Mouse (Mus musculus) activated CD4-positive, CD25-positive, alpha-beta regulatory T cell, adult 4 months (primary cell): ENCODE measurements at regions not wholly inside any gene's neighbourhood (a gene's known extent, or its start where the extent isn't known, plus 50 kb on each side); places are given as distances from the start of the nearest gene placed in this dataset.
"Not testable (repeated sequence)": the region's sequence is repeated elsewhere in the genome, so short reads cannot be mapped to it uniquely, and the experiment has no call there.

Experiments
- ATAC-seq: one replicate; pipeline ENCODE4 v1.8.0; 2017

- no peak for ATAC-seq
Measured at GRCm38 (mm10) chr17:31732176-31732880, 54.7 kb downstream of the Cryaa start.

GRCm38 (mm10) chr17:31734521-31734920 is 56.9 kb downstream of the Cryaa start:
- no peak for ATAC-seq

DNA sequence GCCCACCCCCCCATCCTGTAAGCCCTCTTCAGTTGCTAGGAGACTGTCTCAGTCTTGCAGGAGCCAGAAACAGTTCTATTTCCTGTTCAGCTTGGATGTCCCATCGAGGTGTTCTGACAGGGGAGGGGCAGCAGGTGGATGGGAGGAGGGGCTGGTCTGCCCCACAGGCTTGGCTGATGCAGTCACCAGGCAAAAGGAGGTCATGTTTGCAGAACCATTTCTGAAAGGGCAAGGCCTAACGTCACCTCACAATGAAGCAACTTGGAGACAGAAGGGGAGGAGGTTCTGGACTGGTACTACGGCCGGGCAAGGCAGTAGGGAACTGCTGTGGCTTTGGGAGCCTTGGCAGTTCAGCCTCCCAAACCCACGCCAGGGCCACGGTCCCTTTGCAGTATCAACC is 59.1 kb downstream of the Cryaa start:
- no peak for ATAC-seq

DNA sequence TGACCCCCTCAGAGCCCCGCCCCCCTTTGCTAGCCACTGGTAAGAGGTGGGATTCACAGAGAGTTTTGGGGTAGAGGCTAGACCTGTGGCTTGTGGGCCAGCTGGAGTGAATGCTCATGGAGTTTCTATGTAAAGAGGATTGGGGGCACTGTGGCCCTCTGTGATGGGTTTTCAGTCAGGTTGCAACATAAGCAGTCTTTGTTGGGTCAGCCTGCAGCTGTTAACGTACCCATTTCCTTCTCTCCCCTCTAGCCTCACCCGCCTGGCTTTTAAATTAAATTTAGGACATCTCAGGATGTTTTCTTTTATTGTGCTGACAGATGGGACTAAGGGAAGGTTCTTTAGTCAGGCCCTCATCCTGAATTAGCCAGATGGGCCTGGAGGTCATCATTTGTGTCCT is 60.6 kb downstream of the Cryaa start:
- no peak for ATAC-seq

GRCm38 (mm10) chr17:31739586-31739985 is 62.0 kb downstream of the Cryaa start:
- ATAC-seq, result no peak

- no peak for ATAC-seq
Measured at GRCm38 (mm10) chr17:31740059-31740458, 62.5 kb downstream of the Cryaa start.

- ATAC-seq, result no peak
Measured at GRCm38 (mm10) chr17:31743656-31744055, 66.0 kb downstream of the Cryaa start.

- ATAC-seq, result no peak
Measured at GRCm38 (mm10) chr17:31746198-31747111, 68.8 kb downstream of the Cryaa start.

DNA sequence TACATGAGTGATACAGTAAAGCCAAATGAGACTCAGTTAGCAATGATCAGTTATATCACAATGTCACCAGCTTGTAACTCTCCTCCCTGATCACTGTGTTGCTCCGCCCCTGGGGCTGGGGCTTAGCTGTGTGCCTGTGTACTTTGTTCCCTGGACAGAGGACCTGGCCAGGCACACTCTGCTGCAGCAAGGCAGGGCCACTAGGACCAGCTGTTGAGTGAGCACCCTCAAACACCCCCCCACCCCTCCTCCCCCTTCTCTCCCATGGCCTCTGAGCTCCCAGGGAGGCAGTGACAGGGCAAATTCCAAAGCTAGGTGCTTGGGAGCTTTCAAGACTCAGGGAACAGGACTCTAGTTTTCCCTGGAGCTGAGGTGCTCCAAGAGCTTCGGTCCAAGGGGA is 70.0 kb downstream of the Cryaa start:
- ATAC-seq, result no peak

- no peak for ATAC-seq
Measured at GRCm38 (mm10) chr17:31748158-31748557, 70.6 kb downstream of the Cryaa start.

GRCm38 (mm10) chr17:31748971-31749370 is 71.4 kb downstream of the Cryaa start:
- no peak for ATAC-seq

DNA sequence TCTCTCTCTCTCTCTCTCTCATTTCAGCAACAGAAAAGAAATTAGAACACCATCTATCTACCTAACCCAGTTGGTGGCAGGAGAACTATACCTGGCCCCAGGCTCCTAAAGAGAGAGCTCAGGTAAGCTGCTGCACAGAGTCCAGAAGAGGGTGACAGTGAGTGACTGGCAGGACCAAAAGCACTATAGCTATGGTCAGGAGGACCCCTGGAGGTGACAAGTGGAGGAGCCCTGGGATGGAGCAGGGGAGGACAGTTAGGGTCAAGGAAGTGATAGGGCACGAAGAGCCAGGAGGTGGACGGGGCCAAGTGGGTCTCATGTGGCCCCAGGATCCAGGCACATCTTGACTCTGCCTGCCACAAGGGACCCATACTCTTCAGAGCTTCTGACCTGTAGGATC is 73.7 kb downstream of the Cryaa start:
- no peak for ATAC-seq

DNA sequence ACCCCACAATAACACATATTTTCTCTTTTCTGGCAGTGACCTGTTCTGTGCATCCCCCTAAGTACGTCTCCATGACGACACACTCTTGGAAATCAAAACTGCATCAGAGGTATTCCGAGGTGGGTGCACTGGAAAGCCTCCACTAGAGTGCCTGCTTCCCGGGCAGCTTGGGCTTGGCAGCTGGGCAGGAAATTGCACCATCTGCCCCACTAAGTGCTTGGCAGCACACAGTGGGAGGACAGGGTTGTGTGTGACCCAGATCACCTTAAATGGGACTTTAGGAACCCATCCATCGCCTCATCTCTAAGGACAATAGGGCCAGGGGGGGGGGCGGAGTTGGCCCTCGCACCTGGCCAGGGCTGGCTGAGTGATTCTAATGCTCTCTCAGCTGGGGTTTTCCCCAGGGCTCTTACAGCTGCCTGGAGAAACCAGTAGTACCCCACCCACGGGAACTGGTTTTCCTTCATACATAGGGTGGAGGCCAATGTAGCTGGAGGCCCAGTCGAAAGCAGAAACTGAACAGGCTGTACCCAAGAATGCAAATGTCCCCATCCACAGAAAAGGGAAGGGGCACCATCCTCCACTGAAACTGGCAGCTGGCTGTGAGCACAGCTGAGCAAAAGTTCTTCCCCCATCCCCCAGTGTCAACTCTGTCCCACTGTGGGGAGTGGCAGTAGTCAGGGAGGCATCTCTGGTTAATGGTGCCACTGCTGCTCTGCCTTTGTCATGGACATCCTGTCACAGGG is 75.7 kb downstream of the Cryaa start:
- peak; percentile 78 for ATAC-seq

GRCm38 (mm10) chr17:31753859-31754229 is 76.2 kb downstream of the Cryaa start:
- no peak for ATAC-seq

DNA sequence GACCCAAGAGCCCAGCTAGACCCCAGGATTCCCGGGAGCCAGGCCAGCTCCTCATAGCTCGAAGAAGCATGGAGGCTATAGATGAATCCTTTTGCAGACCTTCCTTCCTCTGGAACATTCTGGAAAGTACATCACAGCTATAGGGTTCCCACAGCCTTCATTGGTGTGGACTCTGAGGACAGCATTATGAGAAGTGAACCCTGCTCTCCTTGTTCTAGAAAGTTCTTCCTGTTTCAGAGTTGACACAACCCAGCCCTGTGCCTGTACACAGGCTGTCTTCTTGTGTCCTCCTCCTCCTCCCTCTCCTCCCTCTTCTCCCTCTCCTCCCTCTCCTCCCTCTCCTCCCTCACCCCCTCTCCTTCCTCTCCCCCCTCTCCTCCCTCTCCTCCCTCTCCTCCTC is 82.9 kb downstream of the Cryaa start:
- no peak for ATAC-seq

DNA sequence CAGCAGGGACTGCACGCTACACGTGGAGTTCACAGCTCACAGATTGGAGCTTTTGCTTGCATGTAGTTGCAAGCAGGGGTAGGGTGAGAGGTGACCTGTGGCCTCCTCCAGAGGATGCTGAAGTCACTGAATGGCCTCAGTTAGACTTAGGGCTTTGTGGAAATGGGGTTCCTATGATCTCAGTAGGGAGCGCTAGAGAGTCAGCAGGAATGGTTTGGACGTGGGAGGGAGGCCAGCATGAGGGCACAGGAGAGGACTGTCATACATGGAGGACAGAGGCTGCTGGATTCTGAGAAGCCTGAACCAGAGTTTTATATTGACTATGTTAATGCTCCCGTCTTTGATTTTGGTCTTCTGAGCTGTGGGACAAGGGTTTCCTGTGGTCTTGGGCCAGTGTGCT is 85.5 kb downstream of the Cryaa start:
- ATAC-seq, result no peak

GRCm38 (mm10) chr17:31766779-31767697 is 88.6 kb downstream of the Sik1 start:
- ATAC-seq, result no peak

DNA sequence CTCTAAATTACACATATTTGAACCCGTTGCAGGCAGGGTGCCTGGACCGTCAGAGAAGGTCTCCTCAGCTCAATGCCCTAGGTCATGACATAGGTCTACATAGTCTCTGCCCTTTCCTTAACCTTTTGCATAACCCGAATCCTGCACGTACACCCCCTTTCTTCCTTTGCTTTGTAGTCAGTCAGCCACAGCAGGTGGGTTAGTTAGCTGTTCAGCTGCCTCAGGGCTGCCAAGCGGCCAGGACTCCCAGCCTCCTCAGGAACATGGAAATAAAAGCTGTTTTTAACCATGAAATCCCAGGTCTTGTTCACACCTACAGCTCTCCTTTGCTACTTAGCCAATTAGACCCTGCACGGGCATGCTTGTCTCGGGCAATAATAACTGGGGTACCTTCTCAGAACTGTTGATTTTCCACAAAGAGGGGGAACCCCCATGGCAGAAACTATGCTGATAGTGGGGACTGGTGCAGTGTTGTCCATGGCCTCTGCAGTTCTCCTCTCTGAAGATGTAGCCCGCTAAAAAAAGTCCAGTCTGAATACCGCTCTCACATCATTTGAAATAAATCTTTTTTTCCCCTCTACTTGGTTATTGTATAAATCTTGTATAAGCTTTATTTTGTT is 83.3 kb downstream of the Sik1 start:
- peak; percentile 43 for ATAC-seq

DNA sequence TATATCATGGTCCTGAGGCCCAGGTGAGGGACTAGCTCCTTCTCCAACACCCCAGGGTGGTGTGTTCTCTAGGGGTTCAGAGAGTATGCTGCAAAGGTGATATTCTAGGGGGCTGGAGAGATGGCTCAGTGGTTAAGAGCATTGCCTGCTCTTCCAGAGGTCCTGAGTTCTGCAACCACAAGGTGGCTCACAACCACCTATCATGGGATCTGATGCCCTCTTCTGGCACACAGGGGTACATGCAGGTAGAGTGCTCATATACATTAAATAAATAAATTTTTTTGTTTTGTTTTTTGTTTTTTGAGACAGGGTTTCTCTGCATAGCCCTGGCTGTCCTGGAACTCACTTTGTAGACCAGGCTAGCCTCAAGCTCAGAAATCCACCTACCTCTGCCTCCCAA is 81.7 kb downstream of the Sik1 start:
- not testable (repeated sequence) for ATAC-seq

DNA sequence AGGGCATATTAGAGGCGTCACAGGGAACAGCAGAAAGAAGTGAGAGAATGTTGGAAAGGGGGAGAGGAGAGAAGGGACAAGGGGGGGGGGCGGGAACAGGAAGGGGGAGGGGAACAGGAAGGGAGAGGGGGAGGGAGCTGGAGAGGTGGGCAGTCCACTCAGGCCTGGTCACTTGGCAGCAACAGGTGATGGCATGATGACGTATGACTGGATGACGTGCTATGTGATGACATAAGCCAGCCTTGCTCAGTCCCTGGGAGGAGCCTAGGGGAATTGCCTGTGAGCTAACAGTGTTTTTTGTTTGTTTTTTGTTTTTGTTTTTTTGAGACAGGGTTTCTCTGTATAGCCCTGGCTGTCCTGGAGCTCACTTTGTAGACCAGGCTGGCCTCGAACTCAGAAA is 80.6 kb downstream of the Sik1 start:
- ATAC-seq, result no peak

DNA sequence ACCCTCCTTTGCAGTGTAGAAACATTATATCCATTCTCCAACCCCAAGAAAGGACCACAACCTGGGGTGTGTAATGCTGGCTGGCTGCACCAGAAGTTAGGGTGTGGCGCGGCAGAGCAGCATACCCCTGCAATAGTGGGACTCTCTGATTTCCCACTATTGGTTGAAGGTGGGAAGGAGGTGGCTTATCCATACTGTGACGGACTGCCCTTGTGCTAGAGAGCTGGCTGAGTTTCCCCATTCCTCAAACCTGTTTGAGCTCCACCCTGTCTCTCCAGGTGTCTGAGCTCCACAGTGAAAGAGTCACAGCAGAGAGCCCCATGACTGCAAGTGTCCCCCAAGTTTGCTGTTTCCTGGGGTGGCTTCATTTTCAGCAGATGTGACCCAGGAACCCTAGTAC is 79.6 kb downstream of the Sik1 start:
- ATAC-seq, result no peak
